Mouse (Mus musculus) testis, adult 2 months (tissue): ENCODE measurements around the gene Prr14. TPM values are rescaled to one million over a fixed set of nuclear protein-coding genes. Genes with fewer than 3 reads are reported as not detected.

ENCODE experiments used
- H3K27ac ChIP-seq: fragments of 200-500 bp; 2 replicates; pipeline ENCODE4 v1.5.1; 2012; ENCODE audit warnings: low read depth, low read length; ENCODE audit not compliant: control insufficient read depth, insufficient read depth
- H3K27me3 ChIP-seq: fragments of 200-500 bp; 2 replicates; pipeline ENCODE4 v1.6.1; 2012; ENCODE audit warnings: mild to moderate bottlenecking, low read length, moderate library complexity; ENCODE audit not compliant: control insufficient read depth, insufficient read depth
- H3K36me3 ChIP-seq: fragments of 200-500 bp; 2 replicates; pipeline ENCODE4 v1.6.1; 2012; ENCODE audit warnings: mild to moderate bottlenecking, low read length; ENCODE audit not compliant: control insufficient read depth, insufficient read depth
- H3K4me1 ChIP-seq: fragments of 200-500 bp; 2 replicates; pipeline ENCODE4 v1.6.1; 2012; ENCODE audit warnings: low read length; ENCODE audit not compliant: control insufficient read depth, insufficient read depth
- H3K4me3 ChIP-seq: fragments of 200-500 bp; 2 replicates; pipeline ENCODE4 v1.5.1; 2012; ENCODE audit warnings: low read depth, mild to moderate bottlenecking, low read length, moderate library complexity, mixed read lengths; ENCODE audit not compliant: control insufficient read depth
- CTCF ChIP-seq: fragments of 200-500 bp; IDR thresholded peaks from 2 replicates; pipeline ENCODE4 v1.5.1; 2012; ENCODE audit warnings: low read depth, mild to moderate bottlenecking, inconsistent platforms, low read length, moderate library complexity; ENCODE audit not compliant: control insufficient read depth, insufficient read depth, insufficient replicate concordance
- POLR2A ChIP-seq: fragments of 200-500 bp; IDR thresholded peaks from 2 replicates; pipeline ENCODE4 v1.6.1; 2012; ENCODE audit warnings: low read depth, mild to moderate bottlenecking, inconsistent platforms, low read length, moderate library complexity; ENCODE audit not compliant: control insufficient read depth
- polyA plus RNA-seq: library from polyadenylated mRNA; depleted of rRNA; stranded (reverse); fragments of >200 nt; gene quantifications from 2 replicates; pipeline ENCODE4 v1.2.3, GENCODE M21; 2012; rRNA removed

The Prr14 gene
- polyA plus RNA-seq, 1 experiment, result 55.4 TPM

DNA sequence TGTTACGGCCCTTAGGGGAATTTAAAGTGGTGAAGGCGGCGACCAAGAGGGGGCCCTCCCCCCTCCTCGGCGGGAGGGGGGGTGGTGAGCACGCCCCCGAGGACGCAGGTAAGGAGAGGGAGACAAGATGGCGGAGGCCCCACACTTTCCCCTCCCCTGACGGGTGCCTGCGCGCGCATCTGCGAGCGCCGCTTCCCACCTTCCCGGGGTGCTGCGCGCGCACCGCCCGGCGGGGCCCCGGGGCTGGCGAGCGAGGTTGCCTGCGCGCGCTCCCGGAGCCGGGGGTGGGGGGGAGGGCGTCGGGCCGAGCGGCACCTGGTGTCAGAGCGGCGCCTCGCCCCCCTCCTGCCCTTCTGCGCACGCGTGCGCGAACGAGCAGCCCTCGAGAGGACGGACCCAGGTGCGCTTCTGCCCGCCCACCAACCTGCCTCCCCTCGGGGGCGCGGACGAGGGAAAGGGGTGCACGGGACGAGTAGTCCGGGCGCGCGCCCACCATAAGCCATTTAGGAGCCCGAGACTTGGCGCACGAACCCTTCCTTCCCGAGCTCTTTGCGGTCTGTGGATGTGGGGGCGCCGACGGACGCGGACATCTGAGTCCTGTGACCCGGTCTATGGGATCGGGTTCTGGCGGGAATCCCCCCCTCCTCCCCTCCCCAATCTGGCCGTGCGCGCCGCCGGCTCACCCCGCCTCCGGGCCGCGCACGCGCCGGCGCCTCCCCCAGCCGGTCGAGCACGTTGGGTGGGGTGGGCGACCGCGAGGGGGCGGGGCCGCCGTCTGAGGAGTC, 53.0 kb downstream of the Prr14 start:
- no peaks in the 10 kb centered on the region for H3K27me3 ChIP-seq
- peaks cover 2% of the 10 kb centered on the region; the same call in 1 of the 2 replicates for H3K36me3 ChIP-seq
- peaks cover 4% of the 10 kb centered on the region; the same call in 1 of the 2 replicates for H3K4me1 ChIP-seq
- peak overlapping the region; percentile 96 for H3K4me3 ChIP-seq
- TF ChIP-seq POLR2A, result no peak
- TF ChIP-seq CTCF, result no peak
- peak overlapping the region; percentile 97 for H3K27ac ChIP-seq

DNA sequence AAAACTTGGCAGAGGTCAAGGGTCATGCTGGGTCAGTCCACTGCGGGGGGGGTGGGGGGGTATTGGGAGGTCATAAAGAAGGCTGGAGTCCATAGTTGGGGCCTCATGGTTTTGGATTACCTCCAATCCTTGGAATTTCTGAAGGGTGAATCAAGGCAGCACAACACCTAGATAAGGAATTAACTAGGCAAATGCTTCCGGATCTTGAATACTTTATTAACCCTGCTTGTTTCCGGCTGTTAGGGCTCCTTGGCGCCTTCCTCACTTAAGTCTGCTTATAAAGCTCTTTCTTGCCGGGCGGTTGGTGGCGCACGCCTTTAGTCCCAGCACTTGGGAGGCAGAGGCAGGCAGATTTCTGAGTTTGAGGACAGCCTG, 53.6 kb downstream of the Prr14 start:
- Histone ChIP-seq H3K36me3 (peaks cover 2% of the 10 kb centered on the region; the same call in 1 of the 2 replicates), H3K27me3 (no peaks in the 10 kb centered on the region), H3K27ac (peak overlapping the region; percentile 84), H3K4me3 (peak overlapping the region; percentile 96), H3K4me1 (peaks cover 4% of the 10 kb centered on the region; the same call in 1 of the 2 replicates)
- no peak for TF ChIP-seq CTCF

DNA sequence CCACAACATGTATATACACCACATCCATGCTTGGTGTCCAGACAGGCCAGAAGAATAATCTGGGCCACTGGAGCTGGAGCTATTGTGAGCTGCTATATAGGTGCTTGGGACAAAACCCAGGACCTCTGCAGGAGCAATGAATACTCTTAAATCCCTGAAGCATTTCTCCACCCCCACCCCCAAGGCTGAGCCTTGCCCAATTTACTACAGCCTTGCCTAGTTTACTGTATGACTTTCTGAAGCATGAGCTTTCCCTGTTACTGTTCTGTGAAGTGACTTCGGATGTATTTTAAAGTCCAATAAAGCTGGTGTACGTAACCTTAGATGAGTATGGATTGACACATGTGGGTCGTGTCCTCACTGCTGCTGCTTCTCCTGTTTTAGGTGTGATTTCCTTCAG, 54.4 kb downstream of the Prr14 start:
- peak overlapping the region; percentile 84; the same call in 1 of the 2 replicates for H3K27ac ChIP-seq
- peak overlapping the region; percentile 96 for H3K4me3 ChIP-seq
- H3K4me1 ChIP-seq, result peaks cover 4% of the 10 kb centered on the region; the same call in 1 of the 2 replicates
- H3K27me3 ChIP-seq, result no peaks in the 10 kb centered on the region
- TF ChIP-seq POLR2A (no peak), CTCF (no peak)
- peaks cover 2% of the 10 kb centered on the region; the same call in 1 of the 2 replicates for H3K36me3 ChIP-seq

DNA sequence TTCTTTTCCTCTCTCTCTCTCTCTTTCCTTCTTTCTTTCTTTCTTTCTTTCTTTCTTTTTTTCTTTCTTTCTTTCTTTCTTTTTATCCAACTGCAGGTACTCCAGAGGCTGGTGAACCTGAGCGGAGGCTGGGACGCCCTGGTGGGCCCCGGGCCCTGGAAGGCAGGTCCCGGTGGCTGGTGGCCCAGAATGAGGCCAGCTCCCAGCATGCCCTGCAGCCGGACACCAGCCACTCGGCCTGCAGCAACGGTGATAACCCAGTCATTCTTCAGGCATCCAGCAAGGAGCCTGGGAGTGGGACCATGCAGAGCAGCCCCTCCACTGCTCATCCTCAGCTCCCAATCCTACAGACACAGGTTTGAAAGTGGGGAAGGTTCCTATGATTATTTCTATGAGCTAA, 56.4 kb downstream of the Prr14 start:
- Histone ChIP-seq H3K4me3 (no peak overlapping the region), H3K27ac (no peak overlapping the region), H3K27me3 (no peaks in the 10 kb centered on the region), H3K36me3 (peaks cover 4% of the 10 kb centered on the region), H3K4me1 (peaks cover 4% of the 10 kb centered on the region; the same call in 1 of the 2 replicates)
- TF ChIP-seq POLR2A, result no peak

DNA sequence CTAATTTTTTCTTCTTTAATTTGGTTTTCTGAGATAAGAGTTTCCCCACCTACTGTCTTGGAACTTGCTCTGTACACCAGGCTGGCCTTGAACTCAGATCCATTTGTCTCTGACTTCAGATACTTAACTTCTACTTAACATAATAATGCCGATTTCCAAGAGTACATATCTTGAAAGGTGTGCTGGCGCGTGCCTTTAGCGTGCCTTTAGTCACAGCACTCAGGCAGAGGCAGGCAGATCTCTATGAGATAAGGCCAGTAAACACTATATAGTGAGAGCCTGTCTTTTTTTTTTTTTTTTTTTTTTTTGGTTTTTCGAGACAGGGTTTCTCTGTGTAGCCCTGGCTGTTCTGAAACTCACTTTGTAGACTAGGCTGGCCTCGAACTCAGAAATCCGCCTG, 56.9 kb downstream of the Prr14 start:
- Histone ChIP-seq H3K4me1 (peaks cover 4% of the 10 kb centered on the region; the same call in 1 of the 2 replicates), H3K36me3 (peaks cover 4% of the 10 kb centered on the region)

DNA sequence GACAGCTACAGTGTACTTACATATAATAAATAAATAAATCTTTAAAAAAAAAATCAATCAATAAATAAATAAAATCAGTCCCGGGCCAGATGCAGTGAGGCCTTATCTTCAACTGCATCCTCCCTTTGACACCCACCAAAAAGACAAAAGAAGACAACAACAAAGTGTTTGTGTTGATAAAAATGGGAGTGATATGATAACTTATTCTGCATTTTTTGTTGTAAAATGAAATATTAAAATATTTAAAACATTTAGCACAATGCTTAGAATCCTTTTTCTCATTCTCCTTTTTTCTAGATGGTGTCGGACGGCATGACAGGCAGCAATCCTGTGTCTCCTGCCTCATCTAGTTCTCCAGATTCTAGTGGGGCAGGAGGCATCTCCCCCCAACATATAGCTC, 59.9 kb downstream of the Prr14 start, which contains the start of gene Gm42715:
Gm42715 (plus strand) TSS at position 301 of the 400 bp plus-strand sequence.
- H3K4me1 ChIP-seq, result no peaks in the 10 kb centered on the region
- H3K27me3 ChIP-seq, result no peaks in the 10 kb centered on the region
- TF ChIP-seq CTCF (no peak), POLR2A (no peak)
- H3K4me3 ChIP-seq, result no peak within 1 kb of the TSS
- peaks cover 4% of the 10 kb centered on the region for H3K36me3 ChIP-seq
- H3K27ac ChIP-seq, result no peak within 1 kb of the TSS

More for the DNA sequence above, 56.9 kb downstream of the Prr14 start:
- TF ChIP-seq POLR2A, result no peak
- TF ChIP-seq CTCF, result no peak
- Histone ChIP-seq H3K27ac (no peak overlapping the region), H3K4me3 (no peak overlapping the region), H3K27me3 (no peaks in the 10 kb centered on the region)

Other genes with a start within 250 kb of the Prr14 start
- gene Zfp553, start 226.6 kb upstream of the Prr14 start, polyA plus RNA-seq, result 3.4 and 3.7 TPM in 2 replicates
- 2.8 and 3.2 TPM in 2 replicates for gene Sept1, start 226.5 kb upstream of the Prr14 start, polyA plus RNA-seq
- gene Zfp771, start 215.3 kb upstream of the Prr14 start, polyA plus RNA-seq, result 41.0 and 48.4 TPM in 2 replicates
- 22.2 and 23.7 TPM in 2 replicates for gene Dctpp1, start 198.9 kb upstream of the Prr14 start, polyA plus RNA-seq
- gene Sephs2, start 185.6 kb upstream of the Prr14 start, polyA plus RNA-seq, result 79.1 and 84.0 TPM in 2 replicates
- 0.79 and 0.93 TPM in 2 replicates for gene Itgal, start 163.4 kb upstream of the Prr14 start, polyA plus RNA-seq
- gene Zfp768, start 114.0 kb upstream of the Prr14 start, polyA plus RNA-seq, result 42.7 and 45.0 TPM in 2 replicates
- gene Zfp747, start 83.6 kb upstream of the Prr14 start, polyA plus RNA-seq, result 1.0 and 1.4 TPM in 2 replicates
- 0.32 and 0.37 TPM in 2 replicates for gene 9130019O22Rik, start 72.4 kb upstream of the Prr14 start, polyA plus RNA-seq
- gene E430018J23Rik, start 66.0 kb upstream of the Prr14 start, polyA plus RNA-seq, result 6.2 and 6.7 TPM in 2 replicates
- 0.30 and 0.31 TPM in 2 replicates for gene Zfp764, start 52.8 kb upstream of the Prr14 start, polyA plus RNA-seq
- gene Zfp688, start 37.5 kb upstream of the Prr14 start, polyA plus RNA-seq, result 18.6 and 30.1 TPM in 2 replicates
- gene Zfp689, start 10.5 kb upstream of the Prr14 start, polyA plus RNA-seq, result 11.2 and 12.7 TPM in 2 replicates
- gene Fbrs, start 19.6 kb downstream of the Prr14 start, polyA plus RNA-seq, result 42.8 and 44.8 TPM in 2 replicates
- 13.7 and 20.0 TPM in 2 replicates for gene Srcap, start 52.4 kb downstream of the Prr14 start, polyA plus RNA-seq
- gene Gm42715, start 60.0 kb downstream of the Prr14 start, polyA plus RNA-seq, result 6.1 and 6.6 TPM in 2 replicates
- gene Tmem265, start 101.8 kb downstream of the Prr14 start, polyA plus RNA-seq, result 4.3 and 4.5 TPM in 2 replicates
- 1,776 and 1,820 TPM in 2 replicates for gene Phkg2, start 113.7 kb downstream of the Prr14 start, polyA plus RNA-seq
- 200 and 220 TPM in 2 replicates for gene Ccdc189, start 129.0 kb downstream of the Prr14 start, polyA plus RNA-seq
- 56.5 and 63.5 TPM in 2 replicates for gene Rnf40, start 129.2 kb downstream of the Prr14 start, polyA plus RNA-seq
- 10.4 and 14.9 TPM in 2 replicates for gene Zfp629, start 156.2 kb downstream of the Prr14 start, polyA plus RNA-seq
- gene Bcl7c, start 249.3 kb downstream of the Prr14 start, polyA plus RNA-seq, result 69.0 and 79.6 TPM in 2 replicates